18 mouse cellular contexts compared by ENCODE assay signal in genomic region chr9:122617793-122618192, GRCm38 (mm10).
DNase-seq lines count a peak whose midpoint lies in the region; TF ChIP-seq lines count a peak whose summit lies in the region.
"Had no signal": no experiment of that assay in that cellular context is flagged by ENCODE, and none has a peak within 500 bp of the region (broad histone marks: within the 10 kb centered on the region; RNA-seq: fewer than 3 reads in every experiment).

No protein-coding gene starts in this region.

- H3K4me3 ChIP-seq in kidney, adult 2 months (ENCODE audit: insufficient read depth, low read depth, low read length): no peak overlapping the region
- H3K4me3 ChIP-seq: forebrain, embryonic 12.5 days; heart, embryonic 12.5 days; liver, embryonic 12.5 days; stomach, embryonic 15.5 days had no signal

- no peak overlapping the region for H3K27ac ChIP-seq in kidney, adult 2 months (ENCODE audit: insufficient read depth, low read depth, low read length)
- H3K27ac ChIP-seq: forebrain, embryonic 12.5 days; liver, embryonic 12.5 days; stomach, embryonic 15.5 days had no signal

- 35% methylated on average over 3 of the region's 3 CpGs for WGBS in kidney, adult 2 months

- no peaks in the 10 kb centered on the region for H3K36me3 ChIP-seq in kidney, adult 2 months (ENCODE audit: control insufficient read depth, insufficient read depth, low read length)
- H3K36me3 ChIP-seq: forebrain, embryonic 12.5 days; heart, embryonic 12.5 days; liver, embryonic 12.5 days; stomach, embryonic 15.5 days had no signal

- no peak for TF ChIP-seq POLR2A in kidney, adult 2 months (IDR thresholded peaks at IDR 0.05; ENCODE audit: low read depth, low read length)

- DNase-seq in kidney, adult 2 months: peak; percentile 10
- no peak for DNase-seq in kidney, postnatal 10 days
- DNase-seq in lung, adult 18-20 months: peak; percentile 39 to 65
- no peak for DNase-seq in lung, postnatal 14 days
- DNase-seq in gonadal fat pad, adult 2 months (ENCODE audit: low read depth): peak; percentile 69
- DNase-seq in lung, postnatal 36 days: peak; percentile 55
- DNase-seq in urinary bladder, postnatal 4 days (ENCODE audit: low spot score in 2 of 2): no peak
- no peak for DNase-seq in left cerebral cortex, adult 11 months (ENCODE audit: low spot score)
- DNase-seq: adrenal gland, postnatal 14 days; cerebellum, adult 2 months; heart, postnatal 4 days; left cerebral cortex, postnatal 4 days; spleen, adult 18-20 months; thymus, adult 2 months had no signal

- no peak for TF ChIP-seq CTCF in kidney, adult 2 months (conservative IDR thresholded peaks at IDR 0.05; ENCODE audit: insufficient read depth, insufficient read length, low read depth, low read length)

- H3K4me1 ChIP-seq in kidney, adult 2 months (ENCODE audit: control insufficient read depth, insufficient read depth, low read length): no peaks in the 10 kb centered on the region
- H3K4me1 ChIP-seq: liver, embryonic 12.5 days; stomach, embryonic 15.5 days had no signal

- no peaks in the 10 kb centered on the region for H3K27me3 ChIP-seq in kidney, adult 2 months (replicated peaks; ENCODE audit: control insufficient read depth, insufficient read depth, low read length)
- H3K27me3 ChIP-seq: liver, embryonic 12.5 days; stomach, embryonic 15.5 days had no signal

Comparison
In these comparisons a context has a peak if more than half of its experiments do, and no peak if none do; other contexts are left out.
1. DNase-seq: peak in kidney, adult 2 months (single experiment), lung, adult 18-20 months (2 of 2), gonadal fat pad, adult 2 months (single experiment) and lung, postnatal 36 days (single experiment); none in kidney, postnatal 10 days (single experiment), lung, postnatal 14 days (single experiment), urinary bladder, postnatal 4 days (0 of 2) and left cerebral cortex, adult 11 months (single experiment).